Mouse (Mus musculus) lung, embryonic 16.5 days (tissue): ENCODE data around the gene Zfr. TPM values are rescaled to one million over a fixed set of nuclear protein-coding genes. Genes with fewer than 3 reads are reported as not detected.
A peak's percentile ranks its signal among the peaks of the same experiment; 100 is the strongest.

Source experiments
- ATAC-seq: fragments of 200-750 bp; cut with Nextera tagmentation; 2 replicates; pipeline ENCODE4 v1.8.0; 2017; ENCODE audit warnings: low read depth, mild to moderate bottlenecking, moderate library complexity
- H3K27ac ChIP-seq: fragments of 300-500 bp; sonication (generic); 2 replicates; pipeline ENCODE4 v1.5.1; 2014; ENCODE audit warnings: mild to moderate bottlenecking, control low read depth, low read length
- H3K27me3 ChIP-seq: fragments of 300-500 bp; sonication (generic); 2 replicates; pipeline ENCODE4 v1.6.1; 2014; ENCODE audit warnings: low read depth, low read length, mixed read lengths; ENCODE audit not compliant: control insufficient read depth, insufficient read depth
- H3K36me3 ChIP-seq: fragments of 300-500 bp; sonication (generic); 2 replicates; pipeline ENCODE4 v1.6.1; 2014; ENCODE audit warnings: low read length; ENCODE audit not compliant: control insufficient read depth, insufficient read depth
- H3K4me1 ChIP-seq: fragments of 300-500 bp; sonication (generic); replicated peaks from 2 replicates; pipeline ENCODE4 v1.6.1; 2014; ENCODE audit warnings: low read length, mixed read lengths; ENCODE audit not compliant: control insufficient read depth, insufficient read depth
- H3K4me2 ChIP-seq: fragments of 300-500 bp; sonication (generic); 2 replicates; pipeline ENCODE4 v1.6.1; 2014; ENCODE audit warnings: low read depth, low read length, control low read depth
- H3K4me3 ChIP-seq: fragments of 300-500 bp; sonication (generic); 2 replicates; pipeline ENCODE4 v1.5.1; 2014; ENCODE audit warnings: mild to moderate bottlenecking, low read length, control low read depth
- H3K9ac ChIP-seq: fragments of 300-500 bp; sonication (generic); 2 replicates; pipeline ENCODE4 v1.6.1; 2014; ENCODE audit warnings: low read length, control low read depth
- H3K9me3 ChIP-seq: fragments of 300-500 bp; sonication (generic); 2 replicates; pipeline ENCODE4 v1.6.1; 2016; ENCODE audit warnings: low read length; ENCODE audit not compliant: control insufficient read depth
- WGBS: fragments of 180-500 bp; shearing (Covaris S2); extraction: QIAGEN DNeasy Blood & Tissue Kit; methylation state at CpG from one replicate; pipeline ENCODE4 v1.1.7; 2014; 5-methylcytosine and 5-hydroxymethylcytosine counted together
- polyA plus RNA-seq: library from polyadenylated mRNA; unstranded; fragments of >200 nt; fragmentation: Nextera tagmentation; extraction: Ambion mirVana; gene quantifications from 2 replicates; pipeline ENCODE4 v1.2.1, GENCODE M21; 2015

Zfr gene
- polyA plus RNA-seq, 1 experiment from 2014 or later: 109 TPM

- Histone ChIP-seq H3K4me2 (peak overlapping the region; percentile 75), H3K27me3 (no peaks in the 10 kb centered on the region), H3K9ac (peak overlapping the region; percentile 94), H3K27ac (peak overlapping the region; percentile 90), H3K4me3 (peak overlapping the region; percentile 94), H3K9me3 (no peaks in the 10 kb centered on the region), H3K36me3 (no peaks in the 10 kb centered on the region), H3K4me1 (peaks cover 33% of the 10 kb centered on the region)
- peak; percentile 79 for ATAC-seq
- under 1% methylated on average over 54 of the region's 73 CpGs for WGBS
Observed at GRCm38 (mm10) chr15:12205160-12205901, 87.7 kb downstream of the Zfr start.

DNA sequence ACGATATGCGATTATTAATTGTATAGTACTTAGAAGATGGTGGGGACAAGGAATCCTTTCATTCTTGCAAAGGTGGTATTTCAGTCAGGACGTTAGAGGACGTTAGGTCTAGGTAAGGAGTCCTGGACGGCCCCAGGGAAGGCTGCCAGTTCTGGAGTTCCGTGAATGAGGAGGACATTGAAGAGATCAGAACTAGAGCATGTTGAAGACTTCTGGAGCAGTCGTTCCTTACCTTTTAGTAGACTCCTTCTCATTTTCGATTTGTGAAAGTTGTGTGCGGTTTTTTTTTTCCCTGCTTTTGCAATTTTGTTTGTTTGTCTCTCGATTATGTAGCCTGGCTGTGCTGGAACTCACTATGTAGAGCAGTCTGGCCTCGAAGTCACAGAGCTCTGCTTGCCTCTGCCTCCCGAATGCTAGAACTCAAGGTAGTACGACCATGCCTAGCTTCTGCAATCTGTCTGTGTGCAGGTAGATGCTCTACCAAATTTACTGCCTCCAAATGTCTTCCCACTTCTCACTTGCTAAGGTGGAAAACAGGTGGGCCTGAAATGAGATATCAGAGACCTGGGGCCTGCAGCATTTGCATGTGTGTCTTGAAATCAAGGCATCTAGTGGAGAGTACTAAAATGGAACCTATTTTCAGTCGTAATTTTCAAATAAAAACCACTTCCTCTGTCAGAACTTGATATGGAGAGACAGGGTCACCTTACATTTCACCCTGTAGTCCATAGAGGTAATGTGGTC lies 88.4 kb downstream of the Zfr start:
- Histone ChIP-seq H3K4me2 (peak overlapping the region; percentile 75), H3K9me3 (no peaks in the 10 kb centered on the region), H3K4me1 (peaks cover 33% of the 10 kb centered on the region), H3K27ac (0 out of 2 replicates have a peak overlapping the region, but pooled peaks have one; percentile 90), H3K36me3 (no peaks in the 10 kb centered on the region), H3K27me3 (no peaks in the 10 kb centered on the region), H3K4me3 (peak overlapping the region; percentile 94), H3K9ac (peak overlapping the region; percentile 94)
- no peak for ATAC-seq
- 30% methylated on average over 14 of the region's 14 CpGs for WGBS

DNA sequence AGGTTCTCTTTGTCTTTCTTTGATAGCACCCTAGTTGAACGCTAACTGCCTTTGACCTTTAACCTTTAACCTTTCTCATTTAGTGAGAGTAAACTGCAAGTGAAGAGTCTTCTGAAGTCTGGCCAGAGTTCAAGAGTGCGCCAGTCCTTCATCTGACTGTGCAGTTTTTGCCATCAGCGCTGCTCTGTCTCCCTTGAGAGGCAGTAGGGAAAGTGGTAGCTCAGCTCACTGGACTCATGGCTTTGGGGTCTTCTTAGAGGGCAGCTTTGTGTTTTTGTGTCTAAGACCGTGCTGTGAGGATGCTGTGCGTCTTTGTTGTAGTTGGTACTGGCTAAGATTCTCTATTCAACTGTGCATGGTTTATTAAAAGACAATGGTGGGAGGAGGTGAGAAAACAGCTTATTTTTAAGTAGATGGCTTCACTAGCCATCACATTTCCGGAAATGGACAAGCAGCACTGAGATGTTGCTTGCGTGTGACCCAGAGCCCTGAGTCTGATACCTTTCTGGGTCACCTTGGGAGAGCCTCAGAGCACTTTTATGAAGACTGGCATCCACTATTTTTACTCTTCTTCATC lies 89.1 kb downstream of the Zfr start:
- no peak overlapping the region for H3K27ac ChIP-seq
- 63% methylated on average over 7 of the region's 7 CpGs for WGBS
- H3K27me3 ChIP-seq: no peaks in the 10 kb centered on the region
- no peak for ATAC-seq
- no peaks in the 10 kb centered on the region for H3K36me3 ChIP-seq
- H3K9me3 ChIP-seq: no peaks in the 10 kb centered on the region
- H3K4me1 ChIP-seq: peaks cover 36% of the 10 kb centered on the region
- H3K4me3 ChIP-seq: no peak overlapping the region; the same call in 1 of the 2 replicates
- H3K4me2 ChIP-seq: peak overlapping the region; percentile 75
- no peak overlapping the region; the same call in 1 of the 2 replicates for H3K9ac ChIP-seq

DNA sequence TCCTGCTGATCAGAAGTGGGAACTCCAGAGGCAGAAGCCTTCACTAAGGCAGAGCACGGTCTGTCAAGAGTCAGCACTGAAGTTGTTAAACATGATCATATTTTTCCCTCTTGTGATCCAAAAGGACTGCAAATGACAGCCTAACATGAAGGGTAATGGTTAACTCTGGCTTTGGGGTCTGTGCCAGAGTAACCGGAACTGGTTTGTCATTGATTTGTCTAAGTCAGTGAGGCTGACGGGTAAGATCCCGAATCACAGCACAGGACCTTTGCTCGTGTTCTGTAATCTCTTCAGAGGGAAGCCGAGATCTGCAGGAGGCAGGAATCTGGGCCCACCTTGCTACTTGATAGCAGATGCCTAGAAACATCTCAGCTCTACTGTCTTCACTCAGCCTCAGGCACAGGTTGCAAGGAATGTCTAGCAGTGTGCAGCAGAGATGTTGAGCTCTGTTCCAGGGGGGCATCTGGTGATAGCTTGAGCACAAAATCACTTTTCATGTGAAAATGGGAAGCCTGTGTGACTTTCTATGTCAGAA lies 90.0 kb downstream of the Zfr start:
- 42% methylated on average over 6 of the region's 6 CpGs for WGBS
- no peak overlapping the region for H3K9ac ChIP-seq

DNA sequence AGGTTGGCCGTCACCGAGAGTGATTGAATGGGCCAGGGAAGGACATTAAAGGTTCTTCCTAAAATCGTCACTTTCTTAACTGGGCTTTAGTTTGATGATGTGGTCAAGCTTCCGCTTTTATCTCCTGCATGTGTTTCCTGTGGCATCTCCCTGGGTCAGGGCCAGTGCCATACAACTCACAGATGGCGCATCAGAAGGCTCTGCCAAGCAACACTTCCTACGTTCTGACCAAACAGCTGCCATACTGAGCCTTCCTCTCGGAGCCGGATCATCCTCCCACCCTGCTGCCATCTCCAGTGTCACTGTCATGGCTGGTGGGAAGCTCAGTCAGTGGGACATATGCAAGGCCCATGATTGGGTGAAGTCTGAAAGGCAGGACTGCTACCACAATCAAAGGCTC lies 93.9 kb downstream of the Zfr start:
- Histone ChIP-seq H3K27ac (no peak overlapping the region), H3K27me3 (no peaks in the 10 kb centered on the region), H3K4me1 (peaks cover 20% of the 10 kb centered on the region), H3K4me3 (no peak overlapping the region), H3K9ac (no peak overlapping the region), H3K4me2 (no peak overlapping the region), H3K36me3 (no peaks in the 10 kb centered on the region), H3K9me3 (no peaks in the 10 kb centered on the region)
- no peak for ATAC-seq
- WGBS: 66% methylated on average over 8 of the region's 8 CpGs

More for the DNA sequence above, 90.0 kb downstream of the Zfr start:
- Histone ChIP-seq H3K27me3 (no peaks in the 10 kb centered on the region), H3K9me3 (no peaks in the 10 kb centered on the region), H3K4me2 (0 out of 2 replicates have a peak overlapping the region, but pooled peaks have one; percentile 8), H3K27ac (peak overlapping the region; percentile 18; the same call in 1 of the 2 replicates), H3K36me3 (no peaks in the 10 kb centered on the region), H3K4me1 (peaks cover 36% of the 10 kb centered on the region), H3K4me3 (no peak overlapping the region)
- no peak for ATAC-seq

DNA sequence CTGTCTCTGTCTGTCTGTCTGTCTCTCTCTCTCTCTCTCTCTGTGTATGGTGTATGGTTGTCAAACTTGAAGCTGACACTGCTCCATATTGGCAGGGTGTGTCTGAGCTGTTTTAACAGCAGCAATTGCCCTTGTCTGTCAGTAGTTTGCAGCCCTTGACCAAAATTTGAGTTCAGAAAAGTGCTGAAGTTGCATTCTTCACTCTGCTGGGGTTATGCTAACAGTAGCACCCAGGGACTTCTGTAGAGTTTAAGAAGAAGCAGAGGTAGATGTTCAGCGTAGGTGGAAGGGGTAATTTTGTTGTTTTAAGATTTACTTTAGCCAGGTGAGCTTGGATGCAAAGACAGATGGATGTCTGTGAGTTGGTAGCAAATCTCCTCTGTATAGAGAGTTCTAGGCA lies 94.6 kb downstream of the Zfr start:
- Histone ChIP-seq H3K36me3 (no peaks in the 10 kb centered on the region), H3K4me2 (no peak overlapping the region), H3K4me3 (no peak overlapping the region), H3K27ac (no peak overlapping the region), H3K4me1 (peaks cover 13% of the 10 kb centered on the region), H3K9me3 (no peaks in the 10 kb centered on the region), H3K9ac (no peak overlapping the region), H3K27me3 (no peaks in the 10 kb centered on the region)
- ATAC-seq: no peak
- 83% methylated on average over 1 of the region's 1 CpGs for WGBS

DNA sequence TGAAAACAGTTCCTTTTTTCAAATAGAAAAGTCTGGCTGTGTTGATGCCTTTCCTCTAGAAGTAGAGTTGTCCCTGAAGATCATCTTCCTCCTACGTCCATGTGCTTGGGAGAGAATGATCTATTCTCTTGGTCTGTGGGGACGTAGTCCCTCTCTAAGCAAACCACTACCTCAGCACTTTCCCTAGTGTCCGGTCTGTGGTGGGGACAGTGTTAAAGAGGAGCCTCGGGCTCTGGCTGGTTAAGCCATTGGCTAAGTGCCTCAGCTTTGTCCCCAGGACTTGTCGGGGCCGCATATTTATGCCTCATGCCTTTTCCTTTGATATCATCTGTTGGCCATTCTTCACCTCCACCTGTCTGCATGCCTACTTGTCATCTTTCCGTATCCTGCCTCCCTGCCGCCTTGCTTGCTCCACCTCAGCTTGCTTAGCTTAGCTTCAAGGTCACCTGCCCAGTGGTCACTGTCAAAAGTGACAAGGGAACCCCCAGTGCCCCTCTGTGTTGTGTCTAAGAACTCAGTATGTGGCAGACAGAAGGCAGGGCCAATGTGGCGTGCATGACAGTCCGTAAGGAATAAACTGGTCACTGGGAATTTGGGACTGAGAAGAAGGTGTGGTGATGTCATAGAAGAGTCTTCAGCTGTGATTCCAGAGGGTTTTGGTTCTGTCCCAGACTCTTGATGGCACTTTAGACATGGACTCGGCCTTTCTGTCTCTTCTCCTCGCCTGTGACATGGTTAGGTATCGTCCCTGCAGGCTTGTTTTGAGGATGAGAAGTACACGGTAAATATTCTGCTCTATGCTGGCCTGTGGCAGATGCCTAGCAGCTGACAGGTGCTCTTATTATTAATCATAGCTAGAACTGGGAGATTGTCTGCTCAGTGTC lies 97.1 kb downstream of the Zfr start:
- no peak for ATAC-seq
- Histone ChIP-seq H3K27ac (no peak overlapping the region), H3K27me3 (no peaks in the 10 kb centered on the region), H3K4me1 (peaks cover 15% of the 10 kb centered on the region; the same call in 1 of the 2 replicates), H3K9me3 (no peaks in the 10 kb centered on the region), H3K4me3 (no peak overlapping the region), H3K36me3 (no peaks in the 10 kb centered on the region), H3K4me2 (no peak overlapping the region), H3K9ac (no peak overlapping the region)
- 76% methylated on average over 14 of the region's 14 CpGs for WGBS

DNA sequence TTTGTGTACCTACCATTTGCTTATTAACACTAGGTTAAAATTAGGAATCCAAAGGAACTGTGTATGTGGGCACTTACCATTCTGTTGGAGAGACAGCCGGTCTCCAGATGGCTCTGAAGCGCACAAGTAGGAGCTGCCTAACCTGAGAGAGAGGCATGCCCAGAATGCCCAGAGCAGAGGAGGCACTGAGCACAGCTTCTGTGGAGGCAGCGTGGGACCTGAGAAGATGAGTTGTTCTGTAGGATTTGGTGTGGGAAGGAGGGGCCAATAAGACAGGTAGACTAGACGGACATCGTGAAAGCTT lies 97.7 kb downstream of the Zfr start:
- no peak for ATAC-seq
- Histone ChIP-seq H3K4me2 (no peak overlapping the region), H3K9ac (no peak overlapping the region), H3K27me3 (no peaks in the 10 kb centered on the region), H3K4me1 (peaks cover 15% of the 10 kb centered on the region; the same call in 1 of the 2 replicates), H3K27ac (no peak overlapping the region), H3K9me3 (no peaks in the 10 kb centered on the region), H3K36me3 (no peaks in the 10 kb centered on the region), H3K4me3 (no peak overlapping the region)
- WGBS: 95% methylated on average over 5 of the region's 5 CpGs
